Mouse (Mus musculus) midbrain, postnatal 0 days (tissue): ENCODE results near the gene Bfsp2. TPM values are rescaled to one million over a fixed set of nuclear protein-coding genes. Genes with fewer than 3 reads are reported as not detected.

Experiments used
- ATAC-seq: fragments of 200-750 bp; cut with Nextera tagmentation; 2 replicates; pipeline ENCODE4 v1.8.0; 2017; ENCODE audit warnings: moderate number of reproducible peaks, mild to moderate bottlenecking, moderate TSS enrichment, moderate library complexity; ENCODE audit not compliant: low FRiP score
- DNase-seq: peaks from one replicate; pipeline ENCODE4 v3.0.0-alpha.2; 2015; ENCODE audit warnings: low spot score
- H3K27ac ChIP-seq: fragments of 300-500 bp; sonication (generic); 2 replicates; pipeline ENCODE4 v1.5.1; 2014; ENCODE audit warnings: low read depth, mild to moderate bottlenecking, low read length, mixed read lengths
- H3K27me3 ChIP-seq: fragments of 300-500 bp; sonication (generic); 2 replicates; pipeline ENCODE4 v1.6.1; 2014; ENCODE audit warnings: low read length, control low read depth, mixed read lengths; ENCODE audit not compliant: insufficient read depth
- H3K36me3 ChIP-seq: fragments of 300-500 bp; sonication (generic); 2 replicates; pipeline ENCODE4 v1.6.1; 2014; ENCODE audit warnings: low read length, control low read depth, mixed read lengths; ENCODE audit not compliant: insufficient read depth
- H3K4me1 ChIP-seq: fragments of 300-500 bp; sonication (generic); 2 replicates; pipeline ENCODE4 v1.6.1; 2014; ENCODE audit warnings: mild to moderate bottlenecking, control low read depth, antibody characterized with exemption, low read length, mixed read lengths; ENCODE audit not compliant: insufficient read depth
- H3K4me2 ChIP-seq: fragments of 300-500 bp; sonication (generic); 2 replicates; pipeline ENCODE4 v1.6.1; 2014; ENCODE audit warnings: low read depth, mild to moderate bottlenecking, low read length, mixed read lengths; ENCODE audit not compliant: poor library complexity, severe bottlenecking
- H3K4me3 ChIP-seq: fragments of 300-500 bp; sonication (generic); 2 replicates; pipeline ENCODE4 v1.5.1; 2014; ENCODE audit warnings: low read depth, mild to moderate bottlenecking, low read length, moderate library complexity
- H3K9ac ChIP-seq: fragments of 300-500 bp; sonication (generic); replicated peaks from 2 replicates; pipeline ENCODE4 v1.6.1; 2014; ENCODE audit warnings: mild to moderate bottlenecking, low read length, moderate library complexity, mixed read lengths; ENCODE audit not compliant: poor library complexity, severe bottlenecking
- H3K9me3 ChIP-seq: fragments of 300-500 bp; sonication (generic); 2 replicates; pipeline ENCODE4 v1.6.1; 2016; ENCODE audit warnings: low read length, control low read depth
- CTCF ChIP-seq: IDR thresholded peaks from 2 replicates; pipeline ENCODE4 v1.5.1; 2016; ENCODE audit warnings: antibody characterized with exemption, mild to moderate bottlenecking
- WGBS: fragments of 180-500 bp; shearing (Covaris S2); extraction: QIAGEN DNeasy Blood & Tissue Kit; methylation state at CpG from one replicate; pipeline ENCODE4 v1.1.7; 2014; 5-methylcytosine and 5-hydroxymethylcytosine counted together
- polyA plus RNA-seq: library from polyadenylated mRNA; unstranded; fragments of >200 nt; fragmentation: Nextera tagmentation; extraction: Ambion mirVana; gene quantifications from 2 replicates; pipeline ENCODE4 v1.2.1, GENCODE M21; 2015
- total RNA-seq: library from RNA; depleted of rRNA; stranded (reverse); fragments of >200 nt; gene quantifications from 2 replicates; pipeline ENCODE4 v1.2.3, GENCODE M21; 2014; rRNA removed

Gene Bfsp2
- 1.2 and 1.8 TPM in 2 replicates for total RNA-seq
- 3.0 and 3.3 TPM in 2 replicates for polyA plus RNA-seq

DNA sequence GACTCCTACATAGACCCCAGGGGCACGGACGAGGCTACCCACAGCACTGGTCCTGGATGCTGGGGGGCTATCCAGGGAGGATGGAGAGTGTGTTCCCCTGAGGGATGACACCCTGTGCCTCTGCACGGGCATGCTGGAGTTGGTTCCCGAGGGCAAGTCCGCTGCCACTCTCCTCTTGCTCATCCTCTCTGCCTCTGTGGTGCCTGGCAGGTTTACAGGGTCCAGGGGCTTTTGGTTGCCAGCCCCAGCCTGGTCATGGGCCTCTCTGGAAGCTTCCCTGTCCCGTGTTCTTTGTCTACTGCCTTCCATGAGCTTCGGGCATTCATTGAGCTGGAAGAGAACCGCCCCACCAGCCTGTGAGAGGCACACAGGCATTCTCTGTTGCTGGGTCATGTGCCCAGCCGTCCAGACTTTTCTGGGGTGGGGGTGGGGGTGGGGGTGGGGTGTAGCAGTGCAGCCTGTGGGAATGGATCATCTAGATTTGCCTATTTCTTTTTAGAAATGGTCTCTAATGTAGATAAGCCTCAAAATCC is at the start of gene Bfsp2:
Gene Bfsp2 (minus strand): TSS at position 377 of the 533 bp plus-strand sequence.
- H3K27ac ChIP-seq = no peak within 1 kb of the TSS; the same call in 1 of the 2 replicates
- no peaks in the 10 kb centered on the region for H3K36me3 ChIP-seq
- peak; percentile 53 for DNase-seq
- H3K4me1 ChIP-seq = peaks cover 5% of the 10 kb centered on the region; the same call in 1 of the 2 replicates
- no peaks in the 10 kb centered on the region for H3K9me3 ChIP-seq
- H3K4me3 ChIP-seq = no peak within 1 kb of the TSS
- 0 out of 2 replicates have a peak within 1 kb of the TSS, but pooled peaks have one; percentile 4 for H3K9ac ChIP-seq
- no peaks in the 10 kb centered on the region for H3K27me3 ChIP-seq
- 64% methylated on average over 9 of the region's 9 CpGs for WGBS
- H3K4me2 ChIP-seq = no peak within 1 kb of the TSS
- no peak for TF ChIP-seq CTCF
- no peak for ATAC-seq

DNA sequence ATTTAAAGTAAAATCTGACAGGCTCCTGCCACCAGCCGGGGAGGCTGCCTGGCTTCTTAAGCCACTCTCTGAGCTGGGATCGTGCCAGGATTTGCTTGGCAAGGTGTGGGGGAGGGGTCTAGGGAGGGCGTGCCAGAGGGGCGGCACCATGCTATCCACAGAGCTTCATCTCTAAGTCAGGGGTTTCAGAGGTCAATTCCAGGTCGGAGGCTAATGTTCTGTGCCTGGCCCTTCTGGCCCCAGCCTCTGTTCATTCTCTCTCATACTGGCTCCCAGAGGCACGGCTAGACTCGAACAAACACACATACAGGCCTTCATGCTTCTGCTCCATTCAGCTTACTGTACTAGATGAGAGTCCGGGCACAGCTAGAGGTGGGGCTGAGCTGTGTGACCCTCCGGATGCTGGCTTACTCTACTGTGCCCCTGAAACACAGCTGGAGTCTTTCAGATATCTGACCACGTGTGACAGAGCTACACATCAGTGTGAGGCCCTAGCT is 44.9 kb upstream of the Bfsp2 start:
- Histone ChIP-seq H3K27ac (no peak overlapping the region), H3K4me1 (peaks cover 18% of the 10 kb centered on the region; the same call in 1 of the 2 replicates), H3K4me2 (no peak overlapping the region), H3K36me3 (no peaks in the 10 kb centered on the region), H3K4me3 (no peak overlapping the region), H3K9me3 (no peaks in the 10 kb centered on the region), H3K9ac (no peak overlapping the region), H3K27me3 (no peaks in the 10 kb centered on the region)
- TF ChIP-seq CTCF = no peak
- WGBS = 19% methylated on average over 10 of the region's 10 CpGs
- ATAC-seq (no peak), DNase-seq (peak; percentile 45)

DNA sequence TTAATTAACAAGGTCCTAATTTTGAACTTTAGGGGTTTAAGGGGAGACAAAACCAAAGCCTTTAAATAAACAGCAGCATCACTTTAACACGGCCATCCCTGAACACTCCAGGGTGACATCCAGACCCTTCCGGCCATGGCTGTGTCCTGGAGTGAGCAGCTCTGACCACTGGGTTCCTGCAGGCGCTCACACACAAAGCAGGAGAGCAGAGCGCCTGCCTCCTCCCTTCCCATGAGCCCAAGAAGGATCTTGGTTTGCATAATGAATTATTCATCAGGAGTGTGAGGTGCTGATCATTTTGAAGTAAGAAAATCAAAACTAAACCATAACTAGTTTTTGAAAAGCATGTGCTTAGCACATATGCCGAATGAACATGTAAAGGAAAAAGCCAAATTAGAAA is 44.4 kb upstream of the Bfsp2 start:
- Histone ChIP-seq H3K27ac (no peak overlapping the region), H3K27me3 (no peaks in the 10 kb centered on the region), H3K4me3 (no peak overlapping the region), H3K9ac (no peak overlapping the region), H3K36me3 (no peaks in the 10 kb centered on the region), H3K4me1 (peaks cover 18% of the 10 kb centered on the region; the same call in 1 of the 2 replicates), H3K4me2 (no peak overlapping the region), H3K9me3 (no peaks in the 10 kb centered on the region)
- 15% methylated on average over 5 of the region's 5 CpGs for WGBS
- ATAC-seq (peak; percentile 65; the same call in 1 of the 2 replicates), DNase-seq (no peak)
- TF ChIP-seq CTCF = peak; percentile 13; the same call in 1 of the 2 replicates

DNA sequence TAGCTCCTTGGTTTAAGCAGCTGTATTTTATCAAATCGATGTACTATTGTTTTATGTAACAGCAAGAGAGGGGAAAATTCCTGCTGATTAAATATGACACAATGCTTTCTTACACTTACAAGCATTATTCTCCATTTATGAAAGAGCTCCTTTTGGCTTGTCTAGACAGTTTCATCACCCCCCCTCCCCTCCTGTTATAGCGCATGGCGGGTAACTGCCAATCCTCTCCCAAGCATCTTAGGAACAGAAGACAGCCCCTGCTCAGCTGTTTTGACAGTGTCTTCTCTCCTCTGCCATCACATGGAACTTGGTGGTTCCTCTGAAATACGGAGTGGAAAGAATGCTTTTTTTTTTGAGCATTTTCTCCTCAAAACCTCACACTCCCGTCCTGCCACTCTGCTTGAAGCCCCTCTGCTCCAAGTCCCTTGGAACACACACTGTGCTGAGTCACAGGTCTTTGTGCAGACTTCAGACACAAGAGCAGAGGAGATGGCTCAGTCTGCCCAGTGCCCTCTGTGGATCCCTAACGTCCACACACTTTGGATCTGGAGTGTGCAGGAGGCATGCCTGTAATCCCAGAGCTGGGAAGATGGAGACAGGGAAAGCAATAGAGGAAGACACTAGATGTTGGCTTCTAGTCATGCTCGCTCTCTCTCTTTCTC is 43.7 kb upstream of the Bfsp2 start:
- H3K36me3 ChIP-seq = no peaks in the 10 kb centered on the region
- H3K27ac ChIP-seq = no peak overlapping the region
- H3K9ac ChIP-seq = no peak overlapping the region
- no peak overlapping the region for H3K4me2 ChIP-seq
- no peak for TF ChIP-seq CTCF
- no peaks in the 10 kb centered on the region for H3K9me3 ChIP-seq
- DNase-seq (peak; percentile 48), ATAC-seq (no peak)
- WGBS = 30% methylated on average over 7 of the region's 7 CpGs
- H3K4me3 ChIP-seq = no peak overlapping the region
- H3K4me1 ChIP-seq = peaks cover 18% of the 10 kb centered on the region; the same call in 1 of the 2 replicates
- H3K27me3 ChIP-seq = no peaks in the 10 kb centered on the region

DNA sequence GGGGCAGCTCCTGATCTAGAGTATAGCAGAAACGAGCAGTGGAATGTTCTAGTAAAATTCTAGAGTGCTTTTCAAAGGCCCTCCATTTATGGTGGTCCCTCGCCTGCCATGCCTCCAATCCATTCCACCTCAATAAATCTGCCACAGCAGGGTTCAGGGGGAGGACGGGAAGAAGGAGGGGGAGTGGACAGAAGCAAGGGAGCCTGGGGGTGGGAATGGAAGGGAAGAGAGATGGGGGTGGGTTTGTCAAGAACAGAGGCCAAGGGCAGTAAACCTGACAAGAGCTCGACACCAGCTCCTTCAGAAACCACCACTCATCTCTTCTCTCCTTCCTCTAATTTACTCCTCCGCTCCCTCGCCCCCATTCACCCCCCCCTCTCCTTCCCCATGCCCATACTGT is 42.8 kb upstream of the Bfsp2 start:
- no peak overlapping the region for H3K4me3 ChIP-seq
- H3K27ac ChIP-seq = no peak overlapping the region
- H3K4me2 ChIP-seq = no peak overlapping the region
- H3K9ac ChIP-seq = no peak overlapping the region
- no peak for DNase-seq
- H3K36me3 ChIP-seq = no peaks in the 10 kb centered on the region
- no peaks in the 10 kb centered on the region for H3K27me3 ChIP-seq
- H3K4me1 ChIP-seq = peaks cover 18% of the 10 kb centered on the region; the same call in 1 of the 2 replicates
- 68% methylated on average over 5 of the region's 6 CpGs for WGBS
- no peak for ATAC-seq
- no peaks in the 10 kb centered on the region for H3K9me3 ChIP-seq
- no peak for TF ChIP-seq CTCF

DNA sequence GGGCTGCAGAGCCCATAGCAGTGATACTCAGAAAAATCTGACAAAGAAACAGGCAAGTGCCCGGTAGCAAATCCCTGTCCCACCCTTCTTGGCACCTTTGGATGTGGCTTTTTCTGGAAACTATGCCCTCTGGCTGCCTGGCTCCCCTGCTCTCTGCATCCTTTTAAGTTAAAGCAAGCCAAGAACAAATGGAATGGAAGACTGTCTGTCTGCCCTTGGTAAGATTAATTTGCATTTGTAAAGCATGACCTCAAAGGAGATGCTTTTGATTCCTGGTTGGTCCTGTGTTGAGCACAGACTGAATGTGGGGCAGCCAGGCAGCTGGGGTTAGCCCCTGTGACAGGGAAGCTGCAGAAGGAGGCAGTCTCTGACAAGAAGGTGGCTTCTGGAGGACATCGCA is 33.7 kb upstream of the Bfsp2 start:
- WGBS = 36% methylated on average over 2 of the region's 2 CpGs
- Histone ChIP-seq H3K36me3 (no peaks in the 10 kb centered on the region), H3K4me2 (no peak overlapping the region), H3K9me3 (no peaks in the 10 kb centered on the region), H3K9ac (no peak overlapping the region), H3K27me3 (no peaks in the 10 kb centered on the region), H3K4me3 (no peak overlapping the region), H3K4me1 (no peaks in the 10 kb centered on the region; the same call in 1 of the 2 replicates), H3K27ac (no peak overlapping the region)
- TF ChIP-seq CTCF = no peak; the same call in 1 of the 2 replicates
- ATAC-seq (no peak), DNase-seq (no peak)
